Mouse (Mus musculus) neural tube, embryonic 15.5 days (tissue): ENCODE data around the gene Tm7sf2. TPM values are rescaled to one million over a fixed set of nuclear protein-coding genes. Genes with fewer than 3 reads are reported as not detected.
A peak's percentile ranks its signal among the peaks of the same experiment; 100 is the strongest.

Experiments
- ATAC-seq: fragments of 200-750 bp; cut with Nextera tagmentation; 2 replicates; pipeline ENCODE4 v1.8.0; 2017; ENCODE audit warnings: mild to moderate bottlenecking, moderate TSS enrichment, moderate library complexity; ENCODE audit not compliant: low FRiP score
- H3K27ac ChIP-seq: fragments of 300-500 bp; sonication (generic); replicated peaks from 2 replicates; pipeline ENCODE4 v1.5.1; 2015; ENCODE audit warnings: mild to moderate bottlenecking, inconsistent platforms
- H3K27me3 ChIP-seq: fragments of 300-500 bp; sonication (generic); replicated peaks from 2 replicates; pipeline ENCODE4 v1.6.1; 2015; ENCODE audit warnings: inconsistent platforms
- H3K36me3 ChIP-seq: fragments of 300-500 bp; sonication (generic); 2 replicates; pipeline ENCODE4 v1.6.1; 2015; ENCODE audit warnings: inconsistent platforms
- H3K4me1 ChIP-seq: fragments of 300-500 bp; sonication (generic); 2 replicates; pipeline ENCODE4 v1.6.1; 2015; ENCODE audit warnings: inconsistent platforms
- H3K4me2 ChIP-seq: fragments of 300-500 bp; sonication (generic); 2 replicates; pipeline ENCODE4 v1.6.1; 2015; ENCODE audit warnings: inconsistent platforms, mild to moderate bottlenecking, moderate library complexity
- H3K4me3 ChIP-seq: fragments of 300-500 bp; sonication (generic); replicated peaks from 2 replicates; pipeline ENCODE4 v1.5.1; 2015; ENCODE audit warnings: mild to moderate bottlenecking, inconsistent platforms
- H3K9ac ChIP-seq: fragments of 300-500 bp; sonication (generic); replicated peaks from 2 replicates; pipeline ENCODE4 v1.6.1; 2015; ENCODE audit warnings: mild to moderate bottlenecking, inconsistent platforms
- H3K9me3 ChIP-seq: fragments of 300-500 bp; sonication (generic); replicated peaks from 2 replicates; pipeline ENCODE4 v1.6.1; 2016; ENCODE audit warnings: inconsistent platforms
- WGBS: fragments of 180-500 bp; shearing (Covaris S2); methylation state at CpG from one replicate; pipeline ENCODE4 v1.1.7; 2015; ENCODE audit warnings: mixed read lengths; 5-methylcytosine and 5-hydroxymethylcytosine counted together
- polyA plus RNA-seq: library from polyadenylated mRNA; unstranded; fragments of >200 nt; fragmentation: Nextera tagmentation; extraction: Ambion mirVana; gene quantifications from 2 replicates; pipeline ENCODE4 v1.2.1, GENCODE M21; 2015

Tm7sf2 gene
- polyA plus RNA-seq, 1 experiment from 2014 or later, result 61.6 TPM

GRCm38 (mm10) chr19:6067011-6067723, 1.0 kb downstream of the Tm7sf2 start:
- Histone ChIP-seq H3K4me1 (peaks cover 51% of the 10 kb centered on the region), H3K9ac (peak overlapping the region; percentile 91)
- WGBS, result under 1% methylated on average over 30 of the region's 30 CpGs

GRCm38 (mm10) chr19:6066571-6066970, 1.6 kb downstream of the Tm7sf2 start:
- peak; percentile 6; the same call in 1 of the 2 replicates for ATAC-seq
- 22% methylated on average over 5 of the region's 5 CpGs for WGBS
- Histone ChIP-seq H3K4me3 (peak overlapping the region; percentile 62), H3K4me1 (peaks cover 57% of the 10 kb centered on the region), H3K9me3 (no peaks in the 10 kb centered on the region), H3K36me3 (peaks cover 26% of the 10 kb centered on the region), H3K4me2 (peak overlapping the region; percentile 97), H3K27me3 (no peaks in the 10 kb centered on the region), H3K27ac (peak overlapping the region; percentile 93), H3K9ac (peak overlapping the region; percentile 91)

More at GRCm38 (mm10) chr19:6067011-6067723, 1.0 kb downstream of the Tm7sf2 start:
- Histone ChIP-seq H3K36me3 (peaks cover 26% of the 10 kb centered on the region), H3K4me3 (peak overlapping the region; percentile 62), H3K9me3 (no peaks in the 10 kb centered on the region), H3K4me2 (peak overlapping the region; percentile 97), H3K27ac (peak overlapping the region; percentile 93), H3K27me3 (no peaks in the 10 kb centered on the region)
- ATAC-seq, result peak; percentile 84

- ATAC-seq, result no peak
- H3K4me1 ChIP-seq, result peaks cover 72% of the 10 kb centered on the region
- H3K4me3 ChIP-seq, result no peak overlapping the region
- H3K9me3 ChIP-seq, result no peaks in the 10 kb centered on the region
- H3K4me2 ChIP-seq, result peak overlapping the region; percentile 98
- H3K27ac ChIP-seq, result no peak overlapping the region
- WGBS, result 96% methylated on average over 6 of the region's 6 CpGs
- peaks cover 9% of the 10 kb centered on the region for H3K36me3 ChIP-seq
- no peaks in the 10 kb centered on the region for H3K27me3 ChIP-seq
- H3K9ac ChIP-seq, result no peak overlapping the region
Observed at GRCm38 (mm10) chr19:6063081-6063480, 5.1 kb downstream of the Tm7sf2 start.

- WGBS, result 66% methylated on average over 5 of the region's 5 CpGs
- no peak for ATAC-seq
- Histone ChIP-seq H3K4me1 (peaks cover 66% of the 10 kb centered on the region), H3K4me2 (peak overlapping the region; percentile 98), H3K27me3 (no peaks in the 10 kb centered on the region), H3K36me3 (peaks cover 9% of the 10 kb centered on the region), H3K4me3 (peak overlapping the region; percentile 84), H3K9ac (peak overlapping the region; percentile 92), H3K9me3 (no peaks in the 10 kb centered on the region), H3K27ac (peak overlapping the region; percentile 92)
Observed at GRCm38 (mm10) chr19:6062418-6062817, 5.8 kb downstream of the Tm7sf2 start.

- Histone ChIP-seq H3K36me3 (peaks cover 9% of the 10 kb centered on the region), H3K4me1 (peaks cover 65% of the 10 kb centered on the region), H3K27me3 (no peaks in the 10 kb centered on the region), H3K9me3 (no peaks in the 10 kb centered on the region), H3K4me2 (peak overlapping the region; percentile 98), H3K9ac (peak overlapping the region; percentile 92), H3K27ac (peak overlapping the region; percentile 92), H3K4me3 (peak overlapping the region; percentile 84)
- WGBS, result under 1% methylated on average over 44 of the region's 44 CpGs
- 0 out of 2 replicates have a peak, but pooled peaks have one; percentile 16 for ATAC-seq
Observed at GRCm38 (mm10) chr19:6061641-6062302, 6.4 kb downstream of the Tm7sf2 start.

- under 1% methylated on average over 58 of the region's 58 CpGs for WGBS
- peak; percentile 74 for ATAC-seq
- no peaks in the 10 kb centered on the region for H3K27me3 ChIP-seq
- peak within 1 kb of the TSS; percentile 84 for H3K4me3 ChIP-seq
- peaks cover 65% of the 10 kb centered on the region for H3K4me1 ChIP-seq
- no peaks in the 10 kb centered on the region for H3K9me3 ChIP-seq
- H3K27ac ChIP-seq, result peak within 1 kb of the TSS; percentile 92
- peak within 1 kb of the TSS; percentile 98 for H3K4me2 ChIP-seq
- H3K9ac ChIP-seq, result peak within 1 kb of the TSS; percentile 92
- H3K36me3 ChIP-seq, result peaks cover 9% of the 10 kb centered on the region
Observed at GRCm38 (mm10) chr19:6061021-6061533, 7.1 kb downstream of the Tm7sf2 start, which contains the start of gene Znhit2. Gene Znhit2 (plus strand): TSS chr19:6061192.

- H3K36me3 ChIP-seq, result peaks cover 27% of the 10 kb centered on the region
- H3K4me3 ChIP-seq, result peak overlapping the region; percentile 91
- WGBS, result 87% methylated on average over 5 of the region's 5 CpGs
- peaks cover 57% of the 10 kb centered on the region for H3K4me1 ChIP-seq
- H3K27me3 ChIP-seq, result no peaks in the 10 kb centered on the region
- H3K27ac ChIP-seq, result no peak overlapping the region
- H3K4me2 ChIP-seq, result peak overlapping the region; percentile 83
- no peaks in the 10 kb centered on the region for H3K9me3 ChIP-seq
- no peak overlapping the region for H3K9ac ChIP-seq
- no peak for ATAC-seq
Observed at GRCm38 (mm10) chr19:6058966-6059365, 9.2 kb downstream of the Tm7sf2 start.

GRCm38 (mm10) chr19:6058513-6058912, 9.7 kb downstream of the Tm7sf2 start:
- WGBS, result 31% methylated on average over 5 of the region's 5 CpGs
- peak overlapping the region; percentile 87; the same call in 1 of the 2 replicates for H3K27ac ChIP-seq
- H3K27me3 ChIP-seq, result no peaks in the 10 kb centered on the region
- H3K9ac ChIP-seq, result peak overlapping the region; percentile 89
- H3K4me1 ChIP-seq, result peaks cover 52% of the 10 kb centered on the region
- H3K4me3 ChIP-seq, result peak overlapping the region; percentile 91
- peaks cover 32% of the 10 kb centered on the region for H3K36me3 ChIP-seq
- no peak for ATAC-seq
- H3K9me3 ChIP-seq, result no peaks in the 10 kb centered on the region
- H3K4me2 ChIP-seq, result peak overlapping the region; percentile 83

- Histone ChIP-seq H3K36me3 (peaks cover 42% of the 10 kb centered on the region), H3K4me2 (peak within 1 kb of the TSS; percentile 83), H3K9ac (peak within 1 kb of the TSS; percentile 91), H3K27me3 (no peaks in the 10 kb centered on the region), H3K4me1 (peaks cover 49% of the 10 kb centered on the region), H3K9me3 (no peaks in the 10 kb centered on the region), H3K4me3 (peak within 1 kb of the TSS; percentile 91), H3K27ac (peak within 1 kb of the TSS; percentile 87)
- under 1% methylated on average over 57 of the region's 63 CpGs for WGBS
- ATAC-seq, result peak; percentile 90
Observed at GRCm38 (mm10) chr19:6057313-6058096, 10.7 kb downstream of the Tm7sf2 start, which contains the start of the genes Mrpl49 and Fau. Gene Mrpl49 (minus strand): TSS chr19:6057785. Gene Fau (plus strand): TSS chr19:6057844.

- H3K4me1 ChIP-seq, result peaks cover 41% of the 10 kb centered on the region
- ATAC-seq, result no peak
- H3K27me3 ChIP-seq, result no peaks in the 10 kb centered on the region
- H3K9me3 ChIP-seq, result no peaks in the 10 kb centered on the region
- H3K27ac ChIP-seq, result no peak overlapping the region
- H3K9ac ChIP-seq, result peak overlapping the region; percentile 91
- H3K4me3 ChIP-seq, result peak overlapping the region; percentile 91
- peaks cover 50% of the 10 kb centered on the region for H3K36me3 ChIP-seq
- 58% methylated on average over 4 of the region's 4 CpGs for WGBS
- peak overlapping the region; percentile 78 for H3K4me2 ChIP-seq
Observed at GRCm38 (mm10) chr19:6056696-6057095, 11.5 kb downstream of the Tm7sf2 start.

GRCm38 (mm10) chr19:6054296-6054695, 13.9 kb downstream of the Tm7sf2 start:
- Histone ChIP-seq H3K27ac (no peak overlapping the region), H3K4me2 (no peak overlapping the region), H3K27me3 (no peaks in the 10 kb centered on the region), H3K4me3 (no peak overlapping the region), H3K36me3 (peaks cover 68% of the 10 kb centered on the region), H3K9ac (no peak overlapping the region), H3K9me3 (no peaks in the 10 kb centered on the region), H3K4me1 (peaks cover 32% of the 10 kb centered on the region)
- 90% methylated on average over 5 of the region's 5 CpGs for WGBS
- ATAC-seq, result no peak
